Mouse (Mus musculus): ENCODE measurements around the gene Slc6a4. TPM values are rescaled to one million over a fixed set of nuclear protein-coding genes. Genes with fewer than 3 reads are reported as not detected.

Gene Slc6a4
- 0.13 TPM for polyA plus RNA-seq (2017; shearing (Covaris generic))

GRCm38 (mm10) chr11:76997916-76998704 lies at the start of gene Slc6a4:
TSS of gene Slc6a4 (plus strand) at chr11:76998603.

DNA sequence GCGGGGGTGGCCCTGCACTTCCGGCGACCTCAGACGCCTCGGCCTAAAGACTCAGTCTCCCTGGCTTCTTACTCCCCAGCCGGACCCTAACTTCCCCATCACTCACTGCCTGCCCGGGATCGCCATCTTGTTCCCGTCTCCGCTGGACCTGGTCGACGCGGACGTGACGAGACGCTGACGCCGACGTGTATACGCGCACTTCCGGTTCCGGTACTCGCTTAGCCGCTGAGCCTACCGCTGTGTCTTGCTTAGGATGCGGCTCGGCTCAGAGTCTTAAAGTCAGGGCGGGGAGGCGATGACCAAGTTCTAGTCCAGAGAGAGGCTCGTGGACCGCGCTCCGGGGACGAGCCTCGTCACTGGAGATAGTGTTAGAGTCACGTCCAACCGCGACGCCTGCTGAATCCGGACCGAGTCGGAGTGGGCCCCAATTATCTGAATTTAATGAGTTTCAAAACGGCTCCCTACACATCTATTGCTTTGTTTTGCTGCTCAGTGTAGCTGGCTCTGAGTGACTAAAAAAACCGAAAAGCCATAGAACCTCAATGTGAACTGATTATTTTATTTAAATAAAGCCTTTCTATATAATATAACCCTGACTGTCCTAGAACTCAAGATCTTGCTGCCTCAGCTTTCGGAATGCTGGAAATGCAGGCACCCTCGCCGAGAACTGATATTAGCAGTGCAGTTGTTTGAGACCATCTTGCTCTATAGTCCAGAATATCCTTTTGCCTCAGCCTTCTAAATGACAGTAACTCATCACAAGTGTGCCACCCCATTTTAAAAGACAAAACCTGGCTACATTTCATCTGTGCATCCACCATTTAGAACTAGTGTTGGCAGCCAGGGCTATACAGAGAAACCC lies 80.1 kb downstream of the Slc6a4 start, which contains the start of gene Nsrp1:
Gene Nsrp1, minus strand, starts transcription at position 163 of the 862 bp plus-strand sequence.

Other genes starting within 250 kb of the Slc6a4 start
- gene Gosr1, start 235.0 kb upstream of the Slc6a4 start, polyA plus RNA-seq (2017; shearing (Covaris generic)), result 60.8 TPM
- 6.7 TPM for gene Cpd, start 151.6 kb upstream of the Slc6a4 start, polyA plus RNA-seq (2017; shearing (Covaris generic))
- 0.54 TPM for gene Tmigd1, start 96.4 kb upstream of the Slc6a4 start, polyA plus RNA-seq (2017; shearing (Covaris generic))
- 62.6 TPM for gene Blmh, start 73.8 kb upstream of the Slc6a4 start, polyA plus RNA-seq (2017; shearing (Covaris generic))
- gene Nsrp1, start 79.8 kb downstream of the Slc6a4 start, polyA plus RNA-seq (2017; shearing (Covaris generic)), result 45.4 TPM
- gene Efcab5, start 190.4 kb downstream of the Slc6a4 start, polyA plus RNA-seq (2017; shearing (Covaris generic)), result 0.07 TPM
- 142 TPM for gene Ssh2, start 217.7 kb downstream of the Slc6a4 start, polyA plus RNA-seq (2017; shearing (Covaris generic))

All from CD4-positive, CD25-positive, alpha-beta regulatory T cell (primary cell).